Mouse (Mus musculus) liver, postnatal 0 days (tissue): ENCODE results near the gene P2rx1. TPM values are rescaled to one million over a fixed set of nuclear protein-coding genes. Genes with fewer than 3 reads are reported as not detected.

Source experiments
- ATAC-seq: fragments of 200-750 bp; cut with Nextera tagmentation; 2 replicates; pipeline ENCODE4 v1.8.0; 2017; ENCODE audit warnings: mild to moderate bottlenecking, moderate library complexity
- DNase-seq: peaks from one replicate; pipeline ENCODE4 v3.0.0-alpha.2; 2016
- H3K27ac ChIP-seq: fragments of 300-500 bp; sonication (generic); 2 replicates; pipeline ENCODE4 v1.5.1; 2014; ENCODE audit warnings: antibody characterized with exemption, moderate library complexity, mild to moderate bottlenecking, low read depth
- H3K27me3 ChIP-seq: fragments of 300-500 bp; sonication (generic); 2 replicates; pipeline ENCODE4 v1.6.1; 2014; ENCODE audit warnings: low read length, control low read depth, mixed read lengths; ENCODE audit not compliant: insufficient read depth
- H3K36me3 ChIP-seq: fragments of 300-500 bp; sonication (generic); replicated peaks from 2 replicates; pipeline ENCODE4 v1.6.1; 2014; ENCODE audit warnings: mild to moderate bottlenecking, control low read depth, low read length, moderate library complexity, mixed read lengths; ENCODE audit not compliant: insufficient read depth
- H3K4me1 ChIP-seq: fragments of 300-500 bp; sonication (generic); 2 replicates; pipeline ENCODE4 v1.6.1; 2014; ENCODE audit warnings: antibody characterized with exemption, mild to moderate bottlenecking, control low read depth; ENCODE audit not compliant: insufficient read depth
- H3K4me2 ChIP-seq: fragments of 300-500 bp; sonication (generic); 2 replicates; pipeline ENCODE4 v1.6.1; 2014; ENCODE audit warnings: low read depth, mild to moderate bottlenecking, low read length, moderate library complexity, mixed read lengths
- H3K4me3 ChIP-seq: fragments of 300-500 bp; sonication (generic); 2 replicates; pipeline ENCODE4 v1.5.1; 2014; ENCODE audit warnings: low read depth, low read length
- H3K9ac ChIP-seq: fragments of 300-500 bp; sonication (generic); replicated peaks from 2 replicates; pipeline ENCODE4 v1.6.1; 2014; ENCODE audit warnings: mild to moderate bottlenecking, moderate library complexity
- H3K9me3 ChIP-seq: fragments of 300-500 bp; sonication (generic); 2 replicates; pipeline ENCODE4 v1.6.1; 2016; ENCODE audit warnings: mild to moderate bottlenecking, control low read depth, low read length, mixed read lengths
- CTCF ChIP-seq: sonication (generic); IDR thresholded peaks from 2 replicates; pipeline ENCODE4 v1.5.1; 2016; ENCODE audit warnings: antibody characterized with exemption, low read depth
- EP300 ChIP-seq: IDR thresholded peaks from 2 replicates; pipeline ENCODE4 v1.6.1; 2016; ENCODE audit warnings: antibody characterized with exemption, low read depth, mild to moderate bottlenecking
- WGBS: fragments of 180-500 bp; shearing (Covaris S2); extraction: QIAGEN DNeasy Blood & Tissue Kit; methylation state at CpG from one replicate; pipeline ENCODE4 v1.1.7; 2014; ENCODE audit not compliant: insufficient replicate concordance; 5-methylcytosine and 5-hydroxymethylcytosine counted together
- polyA plus RNA-seq: library from polyadenylated mRNA; unstranded; fragments of >200 nt; fragmentation: Nextera tagmentation; extraction: Ambion mirVana; gene quantifications from 2 replicates; pipeline ENCODE4 v1.2.1, GENCODE M21; 2015

P2rx1 gene
- polyA plus RNA-seq, 1 experiment from 2014 or later, result 7.9 TPM

- Histone ChIP-seq H3K4me3 (no peak overlapping the region), H3K36me3 (no peaks in the 10 kb centered on the region), H3K27ac (no peak overlapping the region), H3K27me3 (no peaks in the 10 kb centered on the region), H3K9me3 (no peaks in the 10 kb centered on the region), H3K4me2 (no peak overlapping the region), H3K9ac (no peak overlapping the region), H3K4me1 (peaks cover 15% of the 10 kb centered on the region)
- DNase-seq (no peak), ATAC-seq (no peak)
- 72% methylated on average over 6 of the region's 6 CpGs for WGBS
- TF ChIP-seq CTCF (no peak), EP300 (no peak)
These were observed 2.6 kb upstream of the P2rx1 start for GRCm38 (mm10) chr11:72996346-72996745.

GRCm38 (mm10) chr11:72996781-72997180 lies 2.1 kb upstream of the P2rx1 start:
- WGBS, result 85% methylated on average over 2 of the region's 2 CpGs
- no peaks in the 10 kb centered on the region for H3K9me3 ChIP-seq
- TF ChIP-seq EP300 (no peak), CTCF (no peak)
- H3K4me3 ChIP-seq, result no peak overlapping the region
- H3K9ac ChIP-seq, result no peak overlapping the region
- H3K36me3 ChIP-seq, result no peaks in the 10 kb centered on the region
- no peak for DNase-seq
- H3K4me1 ChIP-seq, result peaks cover 15% of the 10 kb centered on the region
- ATAC-seq, result no peak
- no peak overlapping the region for H3K27ac ChIP-seq
- H3K27me3 ChIP-seq, result no peaks in the 10 kb centered on the region
- H3K4me2 ChIP-seq, result no peak overlapping the region

- 45% methylated on average over 13 of the region's 13 CpGs for WGBS
- TF ChIP-seq CTCF, result no peak
- TF ChIP-seq EP300, result no peak
- no peak for DNase-seq
These were observed 1.2 kb upstream of the P2rx1 start for GRCm38 (mm10) chr11:72997529-72998326.

GRCm38 (mm10) chr11:73001029-73001428 lies 2.1 kb downstream of the P2rx1 start:
- H3K4me2 ChIP-seq, result peak overlapping the region; percentile 54; the same call in 1 of the 2 replicates
- no peak overlapping the region for H3K27ac ChIP-seq
- no peaks in the 10 kb centered on the region for H3K27me3 ChIP-seq
- H3K4me1 ChIP-seq, result peaks cover 15% of the 10 kb centered on the region
- DNase-seq, result peak; percentile 77
- TF ChIP-seq CTCF, result peak; percentile 94
- no peak for TF ChIP-seq EP300
- no peaks in the 10 kb centered on the region for H3K9me3 ChIP-seq
- no peak for ATAC-seq
- no peaks in the 10 kb centered on the region for H3K36me3 ChIP-seq
- H3K4me3 ChIP-seq, result no peak overlapping the region
- WGBS, result 11% methylated on average over 6 of the region's 6 CpGs
- H3K9ac ChIP-seq, result no peak overlapping the region

More at GRCm38 (mm10) chr11:72997529-72998326, 1.2 kb upstream of the P2rx1 start:
- no peak overlapping the region for H3K4me3 ChIP-seq
- H3K4me2 ChIP-seq, result no peak overlapping the region
- ATAC-seq, result no peak
- no peaks in the 10 kb centered on the region for H3K27me3 ChIP-seq
- H3K36me3 ChIP-seq, result no peaks in the 10 kb centered on the region
- H3K4me1 ChIP-seq, result peaks cover 15% of the 10 kb centered on the region
- no peaks in the 10 kb centered on the region for H3K9me3 ChIP-seq
- H3K9ac ChIP-seq, result no peak overlapping the region
- no peak overlapping the region for H3K27ac ChIP-seq

GRCm38 (mm10) chr11:73006377-73006776 lies 7.5 kb downstream of the P2rx1 start:
- H3K4me3 ChIP-seq, result no peak overlapping the region
- 12% methylated on average over 2 of the region's 2 CpGs for WGBS
- H3K36me3 ChIP-seq, result no peaks in the 10 kb centered on the region
- H3K4me1 ChIP-seq, result no peaks in the 10 kb centered on the region
- no peak overlapping the region for H3K4me2 ChIP-seq
- peak; percentile 50 for DNase-seq
- H3K9ac ChIP-seq, result no peak overlapping the region
- peak; percentile 70 for ATAC-seq
- no peaks in the 10 kb centered on the region for H3K9me3 ChIP-seq
- H3K27me3 ChIP-seq, result no peaks in the 10 kb centered on the region
- H3K27ac ChIP-seq, result no peak overlapping the region
- TF ChIP-seq EP300 (no peak), CTCF (peak; percentile 90)

GRCm38 (mm10) chr11:73007113-73007512 lies 8.2 kb downstream of the P2rx1 start:
- ATAC-seq (no peak), DNase-seq (no peak)
- Histone ChIP-seq H3K4me3 (no peak overlapping the region), H3K4me1 (no peaks in the 10 kb centered on the region), H3K27ac (no peak overlapping the region), H3K9me3 (no peaks in the 10 kb centered on the region), H3K36me3 (no peaks in the 10 kb centered on the region), H3K27me3 (no peaks in the 10 kb centered on the region), H3K9ac (no peak overlapping the region), H3K4me2 (no peak overlapping the region)
- TF ChIP-seq CTCF (no peak), EP300 (no peak)
- 60% methylated on average over 3 of the region's 3 CpGs for WGBS
